Mouse (Mus musculus) cerebellum, adult 9-10 months (tissue): Measurements from ENCODE around the gene Hmga1.

Experiments used
- DNase-seq: peaks from one replicate; pipeline ENCODE4 v3.0.0; 2022

Gene Hmga1

DNA sequence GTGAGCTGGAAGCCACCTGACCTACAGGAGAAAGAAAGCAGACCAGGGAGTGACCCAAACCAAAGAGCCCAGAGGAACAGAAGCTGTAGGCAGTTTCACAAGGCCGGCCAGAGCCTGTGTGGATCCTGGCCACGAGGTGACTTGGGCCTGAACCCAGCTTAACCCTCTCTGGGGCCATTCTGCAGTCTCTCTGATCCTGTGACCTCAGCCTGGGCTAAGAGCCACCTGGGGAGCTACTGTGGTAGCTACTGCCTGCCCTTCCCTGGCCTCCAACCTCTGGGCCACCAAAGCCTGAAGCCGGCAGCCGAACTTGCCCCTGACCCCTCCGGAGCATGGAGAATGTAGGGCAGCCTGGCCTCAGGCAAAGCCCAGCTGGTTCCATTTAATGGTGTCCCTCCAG is 27.5 kb upstream of the Hmga1 start:
- DNase-seq, result no peak

DNA sequence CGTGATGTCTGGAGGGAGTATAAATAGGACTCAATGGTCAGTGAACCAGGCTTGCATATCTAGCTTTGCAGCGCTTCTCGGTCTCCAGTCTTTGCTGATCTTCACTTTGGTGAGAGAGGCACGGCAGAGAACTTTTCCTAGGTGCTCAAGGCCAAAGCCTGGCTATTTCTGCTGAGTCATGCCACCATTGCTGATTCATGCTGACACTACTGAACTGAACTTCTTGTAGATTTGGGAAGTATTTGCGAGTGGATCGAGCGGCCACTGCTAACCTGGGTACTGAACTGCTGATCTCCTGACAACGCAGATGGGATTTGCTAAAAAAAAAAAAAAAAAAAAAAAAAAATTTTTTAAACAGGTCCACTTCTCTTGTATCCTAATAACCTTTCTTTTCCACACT is 24.2 kb upstream of the Hmga1 start:
- no peak for DNase-seq

DNA sequence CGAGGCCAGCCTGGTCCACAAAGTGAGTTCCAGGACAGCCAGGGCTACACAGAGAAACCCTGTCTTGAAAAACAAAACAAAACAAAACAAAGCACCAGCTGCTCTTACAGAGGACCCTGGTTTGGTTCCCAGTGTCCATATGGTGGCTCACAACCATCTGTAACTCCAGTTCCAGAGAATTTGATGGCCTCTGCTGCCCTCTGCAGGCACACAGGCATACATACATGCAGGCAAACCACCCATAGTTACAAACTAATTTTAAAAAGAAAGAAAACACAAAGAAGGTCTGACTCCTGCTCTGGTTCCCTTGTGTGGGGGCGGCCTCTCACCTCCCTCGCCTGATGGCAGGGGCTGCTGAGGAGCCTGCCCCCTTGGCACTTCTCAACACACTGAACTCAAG is 22.9 kb upstream of the Hmga1 start:
- no peak for DNase-seq

DNA sequence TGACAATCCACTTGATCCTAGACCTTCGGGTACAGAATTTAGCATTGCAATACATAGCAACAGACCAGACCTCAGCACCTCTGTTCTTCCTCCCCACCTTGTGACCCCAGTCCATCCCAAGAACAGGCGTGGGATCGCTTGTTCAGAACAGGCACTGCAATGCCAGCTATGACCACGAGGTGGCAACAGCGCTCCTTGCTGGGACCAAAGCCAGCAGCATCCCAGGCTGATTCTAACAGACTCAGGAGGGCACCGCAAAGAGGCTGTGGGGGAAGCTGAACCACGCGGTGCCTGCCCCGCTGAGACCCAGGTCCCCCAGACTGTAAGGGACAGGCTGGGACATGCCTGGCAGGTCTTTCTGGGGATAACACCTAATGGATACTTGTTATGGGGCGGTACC is 21.6 kb upstream of the Hmga1 start:
- peak; percentile 92 for DNase-seq

DNA sequence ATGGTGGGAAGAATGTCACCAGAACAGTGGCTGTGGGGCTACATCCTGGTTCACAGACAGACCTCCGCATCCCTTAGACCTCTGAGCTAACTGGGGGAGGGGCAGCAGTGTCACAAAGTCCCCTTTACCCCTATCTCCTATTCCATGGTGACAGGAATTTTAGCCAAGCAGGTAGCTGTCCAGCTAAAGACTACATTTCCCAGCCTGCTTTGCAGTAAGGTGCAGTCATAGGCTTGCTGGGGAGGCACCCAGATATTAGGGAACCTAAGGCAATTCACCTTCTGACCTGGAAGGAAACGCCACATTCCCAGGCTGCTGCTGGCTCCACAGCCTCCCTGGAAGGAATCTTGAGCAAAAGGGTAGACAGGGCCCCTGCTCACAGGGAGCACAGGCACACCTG is 15.0 kb upstream of the Hmga1 start:
- no peak for DNase-seq

DNA sequence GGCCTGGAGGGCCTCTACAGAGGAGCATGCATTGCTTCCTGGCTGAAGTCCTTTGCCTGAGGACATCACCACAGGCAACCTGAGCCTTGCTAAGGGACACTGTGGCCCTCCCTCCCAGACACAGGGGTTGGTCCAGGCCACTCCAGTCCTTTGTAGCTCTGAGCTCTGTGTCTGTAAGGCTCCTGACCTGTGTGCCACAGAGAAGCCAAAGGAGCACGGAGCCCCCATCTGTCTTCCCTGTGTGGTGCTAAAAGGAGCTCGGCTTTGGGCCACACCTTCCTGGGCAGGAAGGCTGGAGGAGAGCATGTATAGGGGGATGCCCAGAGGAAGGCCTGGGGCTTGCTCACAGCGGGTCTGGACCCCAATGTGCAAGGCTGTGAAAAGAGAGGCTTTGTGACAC is 14.3 kb upstream of the Hmga1 start:
- no peak for DNase-seq

DNA sequence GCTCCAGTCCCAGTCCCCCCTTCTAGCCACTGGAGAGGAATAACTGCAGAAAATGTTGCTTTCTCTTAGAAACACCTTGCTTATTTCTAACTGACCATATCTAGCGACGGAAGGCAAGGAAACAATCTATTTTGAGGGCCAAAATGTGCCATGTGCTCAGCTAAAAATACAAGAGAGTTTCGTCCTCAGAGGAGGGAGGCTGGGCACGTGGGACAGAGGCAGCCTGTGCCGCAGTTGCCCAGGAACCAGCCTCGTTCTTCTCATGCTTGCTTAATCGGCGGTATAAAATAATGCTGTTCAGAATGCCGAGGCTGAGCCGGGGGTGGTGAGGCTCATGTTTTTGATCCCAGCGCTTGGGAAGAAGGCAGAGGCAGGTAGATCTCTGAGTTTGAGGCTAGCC is 11.7 kb upstream of the Hmga1 start:
- no peak for DNase-seq

DNA sequence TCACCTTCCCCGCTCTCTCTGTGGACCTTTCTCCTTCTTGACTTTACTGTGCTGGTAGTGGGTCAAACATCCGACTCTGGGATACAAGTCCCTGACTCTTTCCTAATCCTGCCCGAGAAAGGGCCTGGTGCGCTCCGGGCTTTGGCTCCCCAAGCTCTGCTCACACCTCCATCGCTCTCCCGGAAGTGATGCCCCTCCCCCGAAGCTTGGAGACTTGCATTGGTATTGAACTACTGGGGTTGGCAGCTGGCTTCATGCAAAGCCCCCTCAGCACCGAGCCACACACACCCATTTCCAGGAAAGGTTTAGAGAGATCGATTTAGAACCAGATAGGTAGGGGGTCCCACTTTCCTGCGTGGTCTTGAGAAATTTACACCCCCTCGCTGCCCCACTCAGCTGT is 10.3 kb upstream of the Hmga1 start:
- DNase-seq, result no peak

DNA sequence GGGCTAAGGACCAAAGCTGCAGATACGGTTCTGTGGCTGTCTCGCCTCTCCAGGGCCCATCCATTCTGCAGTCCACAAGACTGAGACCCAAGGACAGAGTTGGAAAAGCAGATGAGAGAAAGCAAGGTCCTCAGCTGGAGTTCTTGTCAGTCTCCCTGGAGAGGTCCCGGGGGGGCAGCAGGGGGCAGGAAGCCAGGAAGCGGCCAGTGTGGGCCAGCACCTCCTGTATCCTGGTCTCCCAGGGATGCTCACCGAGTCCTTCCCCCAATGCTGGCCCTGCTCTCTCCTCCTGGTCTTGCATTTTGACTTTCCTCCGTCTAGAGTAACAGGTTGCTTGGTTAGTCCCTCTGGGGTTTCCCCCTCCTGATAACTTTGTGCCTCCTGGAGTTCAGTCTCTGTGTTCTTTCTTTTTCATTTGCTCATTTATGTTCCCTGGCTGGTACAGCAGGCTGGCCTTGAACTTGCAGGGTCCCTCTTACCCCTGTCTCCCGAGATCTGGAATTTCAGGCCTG is 9.7 kb upstream of the Hmga1 start:
- no peak for DNase-seq

DNA sequence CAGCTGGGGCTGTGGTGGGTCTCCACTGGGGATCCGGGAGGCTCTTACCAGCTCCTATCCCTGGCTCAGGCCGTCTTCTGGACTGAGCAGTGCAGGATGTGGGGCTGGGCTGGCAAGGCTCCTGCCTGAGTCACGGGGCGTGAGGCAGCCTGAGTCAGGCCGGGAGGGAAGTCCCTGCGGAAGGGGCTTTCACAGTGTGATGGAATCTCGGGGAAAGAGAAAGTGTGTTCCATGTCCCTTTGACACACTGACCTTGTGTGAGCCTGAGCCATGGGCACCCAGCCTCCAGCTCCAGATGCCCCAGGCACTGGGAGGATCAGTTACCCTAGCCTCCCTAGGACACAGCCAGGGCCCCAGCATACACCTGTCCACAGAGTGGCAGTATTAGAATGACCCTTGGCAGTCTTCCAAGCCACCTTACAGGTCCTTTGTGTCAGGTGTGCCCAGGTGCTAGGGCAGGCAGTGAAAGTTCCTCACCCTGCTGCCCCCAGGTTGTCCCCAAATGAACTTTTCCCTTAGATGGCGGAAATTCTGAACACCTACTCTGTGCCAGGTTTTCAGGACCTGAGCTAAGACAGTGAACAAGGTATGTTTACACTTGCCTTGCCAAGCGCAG is 8.9 kb upstream of the Hmga1 start:
- no peak for DNase-seq

DNA sequence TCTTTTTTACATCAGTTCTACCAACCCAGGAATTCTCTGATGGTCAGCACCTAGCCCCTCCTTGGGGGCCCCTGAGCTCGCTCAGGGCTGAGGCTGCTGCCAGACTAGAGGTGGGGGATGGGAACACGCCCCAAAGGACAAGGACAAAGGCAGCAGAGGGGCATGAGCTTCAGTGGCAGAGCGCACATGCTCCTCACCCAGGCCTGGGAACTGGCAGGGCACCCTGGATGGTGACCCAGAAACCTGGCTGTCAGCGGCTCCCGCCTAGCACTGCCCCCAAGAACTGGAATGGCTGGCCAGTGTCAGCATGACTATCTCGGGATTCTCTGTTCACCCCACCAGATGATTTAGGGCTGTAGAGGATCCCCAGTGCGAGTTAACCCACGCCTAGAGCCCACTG is 7.1 kb upstream of the Hmga1 start:
- no peak for DNase-seq

DNA sequence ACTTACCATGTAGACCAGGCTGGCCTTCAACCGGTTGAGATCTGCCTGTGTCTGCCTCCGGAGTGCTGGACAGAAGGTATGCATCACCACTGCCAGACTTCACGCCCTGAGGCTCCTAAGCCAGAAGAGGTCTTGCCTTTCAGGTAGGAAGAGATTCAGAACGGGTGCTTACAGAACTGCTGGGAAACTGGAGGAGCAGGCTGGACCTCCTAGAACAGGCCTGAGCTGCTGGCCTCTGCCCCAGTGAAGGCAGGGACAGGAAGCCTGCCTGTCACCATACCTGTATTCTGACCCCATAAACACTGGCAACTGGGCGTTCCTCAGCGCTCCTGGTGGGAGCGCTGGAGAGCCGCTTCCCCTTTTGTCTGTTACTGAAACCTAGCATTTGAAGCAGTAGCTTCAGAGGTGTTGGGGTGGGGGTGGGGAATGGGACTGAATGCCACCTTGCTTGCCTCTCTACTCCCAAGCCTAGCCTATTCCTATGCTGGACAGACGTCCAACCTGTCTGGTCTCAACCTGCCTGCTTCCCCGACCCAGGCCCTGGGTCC is 4.8 kb upstream of the Hmga1 start:
- no peak for DNase-seq

DNA sequence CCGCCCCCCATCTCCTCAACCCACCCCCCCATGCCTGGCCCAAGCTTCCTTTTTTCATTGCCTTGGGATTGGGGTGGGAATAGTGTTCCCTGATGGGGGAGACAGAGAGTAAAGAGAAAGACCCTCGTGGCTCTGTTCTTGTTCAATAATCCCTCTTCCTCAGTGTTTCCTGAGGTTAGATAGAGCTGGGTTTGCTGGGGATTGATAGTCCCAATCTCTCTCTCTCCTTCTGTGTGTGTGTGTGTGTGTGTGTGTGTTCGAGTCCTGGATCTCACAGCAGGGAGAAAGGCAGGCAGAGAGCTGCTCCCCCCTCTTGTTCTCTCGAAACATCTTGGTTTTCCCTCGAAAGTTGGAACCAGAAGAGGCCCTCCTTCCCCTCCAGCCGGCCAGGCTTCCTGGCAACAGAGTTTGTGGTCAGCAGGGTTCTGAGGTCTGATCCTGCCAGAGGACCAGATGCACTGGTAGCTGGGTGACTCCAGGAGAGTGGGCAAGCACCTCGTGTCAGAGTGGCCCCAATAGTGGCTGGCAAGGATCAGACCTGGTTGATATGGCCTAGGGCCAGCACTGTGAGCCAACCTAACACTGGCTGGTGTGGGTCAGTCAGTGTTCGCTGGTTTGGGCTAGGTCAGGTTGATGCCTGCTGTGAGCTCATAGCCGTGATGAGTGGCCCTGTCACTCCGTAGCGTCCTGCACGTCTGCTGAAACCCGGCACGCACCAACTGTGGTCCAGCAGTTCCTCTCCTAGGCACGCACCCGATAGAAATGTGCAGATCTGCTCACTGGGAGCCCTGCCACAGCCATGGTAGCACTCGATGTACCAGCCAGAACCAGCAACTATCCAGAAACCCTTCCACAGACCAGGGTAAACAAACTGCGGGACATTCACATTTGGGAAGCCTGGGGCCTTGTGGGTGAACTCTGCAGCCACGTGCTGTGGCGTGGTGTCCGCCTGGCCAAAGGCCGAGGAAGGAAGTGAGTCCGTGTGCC is 3.8 kb upstream of the Hmga1 start:
- DNase-seq, result peak; percentile 65

DNA sequence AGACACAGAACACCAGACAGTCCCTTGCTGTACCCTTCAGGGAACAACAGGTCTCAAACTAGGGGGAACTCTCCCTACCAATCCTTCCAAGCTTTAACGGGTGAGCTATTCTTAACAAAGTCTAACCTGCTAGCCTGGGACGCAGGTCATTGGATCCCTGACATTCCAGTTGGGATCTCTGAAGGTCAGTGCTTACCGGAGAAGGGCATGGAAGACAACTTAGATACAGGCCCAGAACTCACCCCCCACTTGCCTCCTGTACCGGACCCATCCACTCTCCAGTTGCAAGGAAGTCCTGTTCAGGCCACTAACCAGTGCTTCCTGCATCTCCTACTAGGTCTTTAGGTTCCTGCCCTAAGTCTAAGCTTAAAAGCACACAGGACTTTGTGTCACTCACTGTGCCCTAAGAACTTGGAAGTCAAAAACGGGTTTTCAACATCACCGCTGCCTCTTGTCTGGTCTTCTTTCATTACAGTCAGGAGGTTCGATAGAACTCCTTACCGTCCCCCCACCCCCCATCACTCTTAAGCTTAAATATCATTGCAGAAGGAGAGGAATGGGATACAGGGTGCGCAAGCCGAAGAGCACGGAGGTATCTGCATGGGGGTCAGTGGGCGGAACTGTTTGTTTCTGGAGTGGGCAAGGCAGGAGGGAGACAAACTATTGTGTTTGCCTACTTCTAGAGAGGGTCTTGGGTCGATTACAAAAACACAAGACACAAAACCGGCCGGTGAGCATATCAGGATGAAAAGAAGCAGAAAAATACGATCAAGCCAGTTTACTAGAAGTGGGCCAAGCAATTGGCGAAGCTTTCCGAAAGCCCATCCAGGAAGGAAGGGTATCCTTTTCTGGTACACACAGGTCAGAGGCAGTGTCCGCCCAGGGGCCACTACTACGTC is 2.0 kb upstream of the Hmga1 start:
- DNase-seq, result no peak

DNA sequence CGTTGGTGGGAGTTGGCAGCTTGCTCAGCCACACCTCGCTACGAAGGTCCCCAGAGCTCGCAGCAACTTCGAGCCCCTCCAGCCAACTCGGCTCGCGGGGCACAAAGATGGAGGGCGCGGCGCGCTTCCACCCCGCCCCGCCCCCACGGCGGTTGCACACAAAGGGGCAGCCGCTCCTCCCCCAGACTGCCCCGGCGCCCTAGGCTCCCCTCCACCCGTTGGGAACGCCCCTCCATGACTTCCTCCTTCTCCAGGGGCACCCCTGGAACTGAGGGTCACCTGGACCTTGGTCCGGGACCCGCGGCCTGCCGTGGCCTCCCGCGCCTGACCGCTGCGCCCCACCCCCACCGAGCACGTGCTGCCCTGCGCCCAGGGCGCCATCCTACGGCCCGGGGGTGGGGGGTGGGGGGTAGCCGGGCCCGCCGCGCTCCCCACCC is 1.2 kb upstream of the Hmga1 start:
- peak; percentile 63 for DNase-seq

DNA sequence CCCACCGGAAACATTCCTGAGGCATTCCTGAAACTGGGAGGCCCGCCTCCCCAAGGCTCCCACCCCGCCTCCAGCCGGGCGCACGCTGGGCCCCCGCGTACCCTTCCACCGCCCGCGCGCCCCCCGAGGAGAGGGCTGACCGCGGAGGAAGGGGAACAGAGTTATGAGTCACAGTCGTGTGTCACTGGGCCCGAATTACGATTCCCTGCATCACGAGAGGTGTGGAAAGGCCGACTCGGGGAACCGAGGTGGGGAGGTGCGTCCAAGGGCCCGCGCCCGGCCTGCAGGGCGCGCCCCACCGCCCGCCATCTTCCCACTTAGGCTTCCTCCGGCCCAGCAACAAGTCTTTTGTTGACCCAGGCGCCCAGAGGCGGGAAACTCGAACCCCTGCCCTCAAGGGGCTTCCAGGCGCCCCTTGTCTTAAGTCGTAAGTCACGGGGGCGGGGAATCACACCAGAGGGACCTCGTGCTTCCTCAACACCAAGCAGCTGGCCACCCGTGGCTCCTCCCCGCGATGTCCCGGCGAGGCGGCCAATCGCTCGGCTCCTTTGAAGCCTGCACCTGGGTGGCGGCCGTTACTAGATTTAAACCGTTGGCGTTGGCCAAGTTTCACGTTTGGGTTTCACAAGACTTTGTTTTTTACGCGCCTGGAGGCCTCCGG is 655 bp upstream of the Hmga1 start:
- peak; percentile 70 for DNase-seq

DNA sequence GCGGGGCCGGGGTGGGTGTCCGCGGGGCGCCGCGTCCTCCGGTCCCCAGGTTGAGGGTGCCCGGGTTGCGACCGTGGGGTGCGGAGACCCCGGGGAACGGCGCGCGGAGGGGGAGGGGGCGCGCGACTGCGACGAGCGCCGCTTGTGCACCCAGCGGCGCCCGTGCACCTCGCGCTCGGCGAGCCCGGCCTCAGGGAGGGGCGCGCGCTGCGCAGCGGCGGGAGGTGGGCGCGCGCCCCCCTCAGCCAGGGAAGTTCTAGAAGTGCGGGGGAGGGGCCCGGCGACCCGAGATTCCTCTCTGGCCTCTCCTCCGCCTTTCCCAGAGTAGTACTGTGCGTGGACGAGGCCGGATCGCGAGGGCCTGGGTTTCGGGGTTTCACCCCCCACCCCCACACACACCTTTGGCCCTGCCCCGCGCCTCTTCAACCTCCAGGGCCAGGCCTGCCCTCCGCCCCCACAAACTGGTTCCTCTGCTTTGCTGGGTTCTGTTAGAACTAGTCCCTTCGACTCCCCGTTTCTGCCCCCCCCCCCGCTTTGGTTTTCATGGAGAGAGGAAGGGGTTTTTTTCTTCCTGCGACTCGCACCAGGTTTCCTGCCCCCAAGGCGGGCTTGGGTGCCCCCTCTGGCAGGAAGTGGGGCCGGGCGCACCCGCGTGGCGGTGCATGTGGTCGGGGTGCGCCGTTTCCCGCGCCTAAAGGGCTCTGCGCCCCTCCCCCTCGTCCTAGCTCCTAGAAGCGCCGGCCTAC is 1.1 kb downstream of the Hmga1 start:
- no peak for DNase-seq

DNA sequence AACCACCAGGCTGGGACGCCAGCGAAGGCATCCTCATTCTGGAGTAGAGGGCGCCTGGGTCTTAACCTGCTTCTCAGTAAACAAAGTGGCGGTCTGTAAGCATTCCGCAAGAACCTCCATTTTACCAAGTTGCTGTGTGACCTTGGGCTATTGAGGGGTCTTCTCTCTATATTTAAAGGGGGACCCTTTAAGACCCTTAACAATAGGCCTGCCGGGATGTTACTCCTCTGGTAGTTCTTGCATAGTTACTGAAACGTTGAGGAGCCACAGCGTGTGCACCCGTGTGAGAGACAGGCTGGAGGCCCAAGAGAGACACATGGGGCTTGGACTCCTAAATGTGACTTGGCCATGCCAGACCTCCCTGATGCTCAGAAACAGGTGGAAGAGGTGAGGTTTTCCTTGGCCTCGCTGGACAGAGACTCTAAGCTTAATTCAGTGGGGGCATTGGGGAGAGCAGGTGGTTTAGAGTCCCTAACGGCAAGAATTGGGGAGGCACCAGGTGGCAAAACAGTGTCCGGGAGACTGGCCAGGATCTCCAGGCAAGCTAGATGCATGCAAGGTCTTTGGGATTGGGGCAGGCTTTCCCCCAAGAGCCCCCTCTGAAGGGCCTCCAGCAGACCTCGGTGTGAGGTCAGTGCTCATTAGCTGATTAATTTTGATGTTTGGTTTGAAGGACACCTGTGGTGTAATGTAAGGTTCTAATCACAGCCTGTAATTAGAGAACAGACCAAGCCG is 1.8 kb downstream of the Hmga1 start:
- DNase-seq, result peak; percentile 82

DNA sequence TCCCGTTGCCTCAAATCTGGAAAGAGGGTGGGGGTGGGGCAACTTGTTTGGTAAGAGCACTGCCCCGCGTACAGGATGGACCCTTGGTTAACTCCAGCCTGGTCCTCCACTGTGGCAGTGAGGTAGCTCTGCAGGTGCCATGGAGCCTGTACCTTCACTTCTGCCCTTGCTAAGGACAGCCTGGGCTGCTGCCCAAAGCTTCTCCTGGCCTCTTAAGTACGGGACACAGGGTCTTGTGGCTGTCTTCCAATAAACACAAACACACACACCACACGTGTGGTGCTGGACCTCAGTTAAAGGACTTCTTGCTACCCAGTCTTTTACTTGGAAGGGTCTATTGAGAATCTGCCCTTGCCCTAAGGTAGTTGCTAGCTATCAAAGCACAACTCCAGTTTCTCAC is 2.5 kb downstream of the Hmga1 start:
- no peak for DNase-seq

DNA sequence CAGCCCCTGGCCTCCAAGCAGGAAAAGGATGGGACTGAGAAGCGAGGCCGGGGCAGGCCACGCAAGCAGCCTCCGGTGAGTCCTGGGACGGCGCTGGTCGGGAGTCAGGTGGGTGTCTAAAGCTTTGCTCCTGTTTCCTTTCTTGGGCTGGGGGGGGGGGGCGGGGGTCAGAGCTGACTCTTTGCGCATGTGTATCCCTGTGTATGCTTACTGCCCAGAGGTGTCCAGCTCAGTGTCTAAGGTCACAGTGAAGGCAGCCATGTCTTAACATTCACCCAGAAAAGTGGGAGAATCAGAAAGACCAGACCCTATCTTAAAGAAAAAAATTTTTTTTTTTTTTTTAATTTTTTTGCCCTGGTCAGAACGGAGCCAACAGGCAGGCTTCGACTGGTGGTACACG is 3.3 kb downstream of the Hmga1 start:
- no peak for DNase-seq
